Mouse (Mus musculus): Measurements from ENCODE around the gene Mup15.
"Not testable (repeated sequence)": the region's sequence is repeated elsewhere in the genome, so short reads cannot be mapped to it uniquely, and the experiment has no call there.

The Mup15 gene

DNA sequence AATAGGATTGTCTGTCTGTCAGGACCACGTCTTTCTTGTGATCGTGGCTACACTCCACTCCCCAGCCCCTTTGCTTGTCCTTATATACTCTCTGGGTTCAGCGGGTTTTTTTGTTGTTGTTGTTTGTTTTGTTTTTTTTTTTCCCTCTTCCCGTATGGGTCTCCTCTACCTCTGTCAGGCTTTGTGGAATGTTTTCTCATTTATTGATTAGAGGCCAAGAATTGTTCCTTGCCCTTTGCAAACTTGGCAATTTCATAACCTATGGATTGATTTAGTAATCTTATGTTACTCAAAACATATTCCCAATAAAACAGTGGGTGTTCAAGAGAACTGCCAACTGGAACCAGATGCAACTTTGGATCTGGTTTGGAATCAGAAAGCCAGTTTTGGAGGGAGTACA lies at the start of gene Mup15:
Mup15 (minus strand) TSS at position 101 of the 400 bp plus-strand sequence.
- not testable (repeated sequence) for DNase-seq (ENCODE audit: low spot score in 2 of 2)

Measured in heart, adult 9 months (tissue).